Mouse (Mus musculus) lung, postnatal 10 days (tissue): Measurements from ENCODE around the gene Ldhd.
A peak's percentile ranks its signal among the peaks of the same experiment; 100 is the strongest.

Experiments used
- DNase-seq: peaks from one replicate; pipeline ENCODE4 v3.0.0; 2021

Ldhd gene

GRCm38 (mm10) chr8:111594044-111594840 lies 35.9 kb downstream of the Ldhd start:
- DNase-seq: no peak

DNA sequence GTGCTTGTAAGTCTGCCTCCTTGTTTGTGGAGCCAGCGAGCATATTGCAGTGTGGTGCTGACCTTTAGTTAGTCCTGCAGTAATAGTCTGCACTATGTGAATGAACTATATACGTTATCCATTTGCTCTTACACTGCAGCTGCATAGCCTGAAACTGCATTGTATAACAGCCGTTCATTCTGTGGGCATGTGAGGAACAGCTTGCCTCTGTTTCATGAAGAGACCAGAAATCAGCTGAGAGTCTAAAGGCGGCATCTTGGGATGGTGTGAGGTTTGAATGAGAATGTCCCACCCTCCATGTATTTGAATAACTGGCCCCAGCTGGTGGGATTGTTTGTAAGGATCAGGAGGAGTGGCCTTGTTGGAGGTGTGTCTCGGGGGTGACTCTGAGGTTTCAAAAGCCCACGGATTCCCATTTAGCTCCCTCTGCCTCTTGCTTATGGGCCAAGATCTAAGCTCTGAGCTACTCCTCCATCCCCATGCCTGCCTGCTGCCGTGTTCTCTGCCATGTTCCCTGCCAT lies 37.7 kb downstream of the Ldhd start:
- DNase-seq: no peak

GRCm38 (mm10) chr8:111591176-111591575 lies 39.0 kb downstream of the Ldhd start:
- DNase-seq: no peak

- no peak for DNase-seq
These were observed 40.0 kb downstream of the Ldhd start for GRCm38 (mm10) chr8:111590214-111590613.

DNA sequence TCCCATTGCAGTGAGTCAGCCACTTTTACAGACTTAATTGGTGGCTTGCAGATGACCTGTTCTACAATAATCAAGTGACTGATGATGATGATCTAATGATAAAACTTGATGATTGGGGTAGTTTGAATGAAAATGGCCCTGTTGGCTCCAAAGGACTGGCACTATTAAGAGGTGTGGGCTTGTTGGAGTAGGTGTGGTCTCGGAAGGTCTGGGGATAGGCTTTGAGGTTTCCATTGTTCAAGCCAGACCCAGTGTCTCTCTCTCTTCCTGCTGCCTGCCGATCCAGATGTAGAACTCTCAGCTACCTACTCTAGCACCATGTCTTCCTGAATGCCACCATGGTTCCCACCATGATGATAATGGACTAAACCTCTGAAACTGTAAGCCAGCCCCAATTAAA lies 41.8 kb downstream of the Ldhd start:
- no peak for DNase-seq

DNA sequence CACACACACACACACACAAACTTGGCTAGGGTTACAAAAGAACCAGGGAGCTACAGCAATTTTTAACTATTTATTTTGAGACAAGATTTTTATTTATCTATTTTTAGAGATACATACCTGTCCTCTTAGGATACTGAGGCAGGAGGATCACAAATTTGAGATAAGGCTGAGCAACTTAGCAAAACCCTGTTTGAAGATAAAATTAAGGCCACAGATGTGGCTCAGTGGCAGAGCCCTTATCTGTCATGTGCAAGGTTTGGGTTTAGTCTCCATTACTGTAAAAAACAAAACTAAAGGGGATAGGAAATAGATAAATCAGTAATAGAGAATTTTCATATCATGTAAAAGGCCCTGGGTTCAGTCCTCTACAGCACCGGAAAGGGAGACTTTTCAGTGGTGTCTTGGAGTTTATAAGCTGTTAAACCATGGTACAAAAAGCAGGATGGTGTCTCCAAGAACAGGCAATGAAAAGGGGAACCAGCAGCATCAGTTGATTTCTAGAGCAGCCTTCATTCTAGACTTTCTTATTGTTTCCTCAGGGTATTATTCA lies 42.6 kb downstream of the Ldhd start:
- DNase-seq: no peak

DNA sequence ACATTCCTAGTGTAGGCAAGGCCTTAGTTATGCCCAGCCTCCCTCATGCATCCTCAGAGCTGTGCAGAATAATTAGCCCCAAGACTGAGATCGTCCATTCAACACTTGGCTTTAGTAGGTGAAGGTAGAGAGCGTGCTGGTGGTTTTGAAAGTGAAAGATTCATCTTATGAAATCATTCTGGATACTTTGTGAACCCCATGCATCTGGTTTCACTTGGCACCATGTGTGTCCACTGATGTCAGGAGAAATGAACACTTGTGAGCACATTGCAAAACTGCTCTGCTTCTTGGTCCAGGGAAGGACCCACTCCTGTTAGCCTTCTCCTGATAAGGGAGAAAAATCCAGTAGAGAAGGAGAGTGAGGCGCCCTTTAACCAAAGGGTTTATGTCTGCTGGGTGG lies 45.2 kb downstream of the Ldhd start:
- peak; percentile 17 for DNase-seq

DNA sequence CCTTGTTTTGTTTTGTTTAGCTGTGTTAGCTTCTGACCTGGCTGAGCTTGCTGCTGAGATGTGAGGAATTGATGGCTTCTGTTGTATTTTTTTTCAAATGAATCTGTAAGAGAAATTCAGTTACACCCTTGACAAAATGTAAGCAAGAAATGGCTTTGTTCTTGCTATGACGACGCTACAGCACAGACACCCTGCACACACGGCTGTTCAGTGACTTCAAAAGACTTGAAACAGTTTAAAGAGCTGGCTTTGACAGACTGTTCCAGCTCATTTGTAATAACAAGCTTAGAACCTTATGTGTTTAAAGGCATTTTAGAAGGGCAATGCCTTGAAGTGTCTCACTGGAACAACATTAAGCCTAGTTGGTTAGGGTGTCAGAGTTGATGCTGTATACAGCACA lies 47.8 kb downstream of the Ldhd start:
- DNase-seq: no peak

- DNase-seq: peak; percentile 14
These were observed 49.9 kb downstream of the Ldhd start for GRCm38 (mm10) chr8:111580306-111580705.

DNA sequence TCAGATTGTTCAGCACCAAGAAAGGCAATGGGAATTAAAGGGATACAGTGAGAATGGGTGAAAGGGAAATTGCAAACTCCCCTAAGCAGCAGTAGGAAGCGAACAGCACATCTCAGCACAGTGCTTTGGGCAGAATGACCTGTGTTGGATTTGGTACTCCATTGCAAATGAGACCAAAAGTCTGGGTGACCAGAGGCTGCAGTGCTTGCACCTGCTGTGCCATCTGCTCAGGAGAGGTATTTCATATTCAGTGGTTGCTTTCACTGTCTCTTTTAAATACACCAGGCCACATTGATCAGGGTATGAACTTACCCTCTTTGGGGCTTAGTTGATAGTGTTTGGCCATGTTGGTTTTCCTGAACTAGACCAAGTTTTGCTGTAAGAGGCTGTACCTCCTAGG lies 50.9 kb downstream of the Ldhd start:
- no peak for DNase-seq

- DNase-seq: no peak
These were observed 52.2 kb downstream of the Ldhd start for GRCm38 (mm10) chr8:111577880-111578533.

GRCm38 (mm10) chr8:111576501-111576900 lies 53.7 kb downstream of the Ldhd start:
- no peak for DNase-seq

DNA sequence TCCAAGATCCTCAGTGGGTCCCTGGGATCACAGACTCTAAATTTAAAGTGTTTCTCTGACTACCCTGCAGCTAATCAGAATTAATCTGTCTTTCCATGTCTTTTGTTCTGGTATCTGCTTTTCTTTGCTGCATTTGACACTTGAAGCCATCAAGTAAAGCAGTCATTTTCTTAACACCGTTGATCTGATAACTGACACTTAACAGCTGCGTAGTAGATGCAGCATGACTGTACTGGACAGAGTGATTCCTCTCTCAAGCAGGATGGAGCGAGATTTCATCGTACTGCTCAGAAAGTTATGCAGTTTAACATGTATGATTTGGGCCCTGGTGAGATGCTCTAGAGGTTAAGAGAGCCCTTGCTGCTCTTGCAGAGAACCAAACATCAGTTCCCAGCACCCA lies 54.7 kb downstream of the Ldhd start:
- DNase-seq: no peak

GRCm38 (mm10) chr8:111574016-111574415 lies 56.2 kb downstream of the Ldhd start:
- DNase-seq: no peak
